Mouse (Mus musculus) cerebellum, adult (tissue): ENCODE data around the gene Smap1.
A peak's percentile ranks its signal among the peaks of the same experiment; 100 is the strongest.
"Not testable (repeated sequence)": the region's sequence is repeated elsewhere in the genome, so short reads cannot be mapped to it uniquely, and the experiment has no call there.

Source experiments
- ATAC-seq: cut with Nextera tagmentation; 2 replicates; pipeline ENCODE4 v1.9.2; 2017; ENCODE audit warnings: mild to moderate bottlenecking, moderate library complexity, mixed read lengths; ENCODE audit not compliant: insufficient number of reproducible peaks, low FRiP score, low TSS enrichment

Gene Smap1

DNA sequence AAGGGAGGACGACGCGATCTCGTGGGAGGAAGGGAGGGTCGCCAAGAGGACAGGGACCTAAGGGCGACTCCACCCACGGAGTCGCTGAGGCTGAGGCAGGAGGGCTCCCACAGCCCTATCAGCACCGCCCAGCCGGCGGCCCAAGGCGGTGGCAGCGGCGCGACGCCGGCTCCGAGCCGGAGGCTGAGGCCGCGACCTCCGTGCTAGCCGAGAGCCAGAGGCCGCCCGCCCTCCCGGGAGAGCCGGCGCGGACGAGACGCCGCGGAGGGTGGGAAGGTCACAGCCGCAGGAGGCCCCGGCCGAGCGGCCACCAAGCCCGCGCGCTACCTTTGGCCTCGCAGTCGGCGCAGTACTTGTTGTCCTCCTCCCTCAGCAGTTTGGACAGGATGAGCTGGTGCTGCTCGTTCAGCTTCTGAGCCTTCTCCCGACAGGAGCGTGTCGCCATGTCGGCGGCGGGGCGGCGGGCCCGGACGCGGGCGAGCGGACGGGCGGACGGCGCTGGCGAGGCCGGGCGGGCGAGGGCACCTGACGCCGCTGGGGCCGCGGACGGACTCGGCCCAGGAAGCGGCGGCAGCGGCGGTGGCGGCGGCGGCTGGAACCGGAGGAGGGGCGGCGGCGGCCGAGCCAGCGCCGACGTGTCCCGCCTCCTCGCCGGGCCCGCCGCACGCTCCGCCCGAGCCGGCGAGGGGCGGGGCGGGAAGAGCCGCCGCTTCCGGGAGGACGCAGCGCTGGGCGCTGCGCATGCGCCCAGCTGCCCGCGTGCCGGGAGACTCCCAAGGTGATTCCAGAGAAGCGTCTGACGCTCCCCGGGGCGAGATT lies at the start of gene Smap1:
TSS of gene Smap1 (minus strand) at position 607 of the 819 bp plus-strand sequence.
- peak; percentile 90 for ATAC-seq

DNA sequence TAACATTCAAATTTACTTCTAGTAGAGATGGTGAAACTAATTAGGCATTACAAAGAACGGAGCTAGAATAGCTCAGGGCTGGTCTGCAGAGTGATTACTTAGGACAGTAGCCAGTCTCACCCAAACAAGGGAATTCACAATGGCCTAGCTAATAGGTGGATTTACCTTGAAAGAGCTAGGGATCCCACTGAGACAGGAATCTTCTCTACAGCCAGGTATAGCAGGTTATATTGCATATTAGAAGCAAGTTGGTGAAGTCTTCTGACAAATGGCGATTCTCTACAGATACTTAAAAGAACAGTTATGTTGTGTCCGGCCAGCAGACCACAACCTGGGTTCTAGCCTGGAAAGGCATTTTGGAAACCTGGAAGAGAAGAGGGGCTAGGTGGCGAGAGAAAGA lies 49.0 kb upstream of the Smap1 start:
- not testable (repeated sequence) for ATAC-seq

GRCm38 (mm10) chr1:23968027-23968725 lies 46.1 kb upstream of the Smap1 start:
- no peak for ATAC-seq

- ATAC-seq: no peak
Measured at GRCm38 (mm10) chr1:23966226-23966625, 44.1 kb upstream of the Smap1 start.

GRCm38 (mm10) chr1:23959415-23959732 lies 37.3 kb upstream of the Smap1 start:
- no peak for ATAC-seq

- ATAC-seq: no peak
Measured at GRCm38 (mm10) chr1:23958668-23959414, 36.7 kb upstream of the Smap1 start.

DNA sequence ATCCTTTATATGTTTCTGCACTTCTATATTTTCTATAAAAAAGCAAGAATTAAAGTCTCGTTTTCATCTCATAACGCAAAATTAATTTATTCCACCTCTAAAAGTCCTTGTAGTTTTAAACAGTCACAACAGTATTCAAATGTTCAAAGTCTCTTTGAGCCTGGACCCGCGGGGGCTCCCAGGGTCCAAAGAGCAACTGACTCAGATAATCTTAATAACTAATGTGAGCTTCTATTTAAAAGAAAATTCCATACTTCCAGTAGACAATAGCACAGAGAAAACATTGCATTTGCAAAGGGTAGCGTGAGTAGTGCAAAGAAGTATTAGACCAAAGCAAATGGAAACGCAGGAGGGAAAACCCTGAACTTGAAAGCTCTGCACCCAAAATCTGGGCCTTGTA lies 36.0 kb upstream of the Smap1 start:
- no peak for ATAC-seq

GRCm38 (mm10) chr1:23955539-23955938 lies 33.4 kb upstream of the Smap1 start:
- ATAC-seq: no peak

DNA sequence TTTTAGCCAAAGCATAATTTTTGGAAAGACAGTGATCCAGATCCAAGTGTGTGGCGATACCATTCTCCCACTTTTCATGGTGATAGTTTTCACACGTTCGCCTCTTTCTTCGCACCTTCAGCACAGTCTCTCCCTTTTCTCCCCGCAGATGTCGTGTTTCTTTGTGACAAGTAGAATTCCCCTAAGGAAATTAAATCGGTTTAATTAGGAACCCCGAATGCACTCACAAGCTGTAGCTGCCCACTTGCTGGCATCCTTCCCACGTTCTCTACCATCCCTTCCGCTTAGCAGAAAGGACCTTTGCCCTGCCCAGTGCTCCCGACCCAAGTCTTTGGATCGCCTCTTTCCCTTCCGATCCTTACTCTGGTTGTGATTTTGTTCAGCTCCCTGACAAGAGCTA lies 31.8 kb upstream of the Smap1 start:
- no peak for ATAC-seq

- ATAC-seq: no peak
Measured at GRCm38 (mm10) chr1:23948778-23949699, 26.9 kb upstream of the Smap1 start.

DNA sequence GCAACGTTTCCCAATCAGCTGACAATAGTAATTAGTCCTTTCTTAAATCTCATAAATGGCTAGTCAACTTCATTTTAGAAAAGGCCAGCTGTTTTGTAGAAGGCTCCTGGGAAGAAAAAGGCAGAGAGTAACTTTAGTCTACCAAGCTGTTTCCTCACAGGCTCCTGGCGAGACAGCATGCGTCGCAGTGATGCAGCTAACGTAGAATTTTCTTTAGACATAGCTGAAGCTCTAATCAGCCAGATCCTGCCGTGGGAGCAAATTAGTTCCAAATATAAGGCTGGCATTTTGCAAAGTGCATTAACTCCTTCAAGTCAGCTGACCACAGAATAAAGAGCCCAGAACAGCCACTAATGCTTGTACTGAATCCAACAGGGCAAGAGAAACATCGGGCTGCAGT lies 26.2 kb upstream of the Smap1 start:
- no peak for ATAC-seq

DNA sequence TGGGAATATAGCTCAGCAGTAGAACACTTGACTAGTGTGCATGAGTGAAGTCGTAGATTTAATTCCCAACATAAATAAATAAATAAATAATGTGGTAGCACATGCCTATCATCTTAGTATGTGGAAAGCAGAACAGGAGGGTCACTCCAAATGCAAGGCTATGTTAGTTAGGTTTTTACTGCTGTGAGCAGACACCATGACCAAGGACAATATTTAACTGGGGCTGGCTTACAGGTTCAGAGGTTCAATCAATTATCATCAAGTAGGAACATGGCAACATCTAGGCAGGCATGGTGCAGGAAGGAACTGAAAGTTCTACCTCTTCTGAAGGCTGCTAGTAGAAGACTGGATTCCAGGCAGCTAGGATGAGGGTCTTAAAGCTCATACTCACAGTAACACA lies 22.0 kb upstream of the Smap1 start:
- no peak for ATAC-seq

DNA sequence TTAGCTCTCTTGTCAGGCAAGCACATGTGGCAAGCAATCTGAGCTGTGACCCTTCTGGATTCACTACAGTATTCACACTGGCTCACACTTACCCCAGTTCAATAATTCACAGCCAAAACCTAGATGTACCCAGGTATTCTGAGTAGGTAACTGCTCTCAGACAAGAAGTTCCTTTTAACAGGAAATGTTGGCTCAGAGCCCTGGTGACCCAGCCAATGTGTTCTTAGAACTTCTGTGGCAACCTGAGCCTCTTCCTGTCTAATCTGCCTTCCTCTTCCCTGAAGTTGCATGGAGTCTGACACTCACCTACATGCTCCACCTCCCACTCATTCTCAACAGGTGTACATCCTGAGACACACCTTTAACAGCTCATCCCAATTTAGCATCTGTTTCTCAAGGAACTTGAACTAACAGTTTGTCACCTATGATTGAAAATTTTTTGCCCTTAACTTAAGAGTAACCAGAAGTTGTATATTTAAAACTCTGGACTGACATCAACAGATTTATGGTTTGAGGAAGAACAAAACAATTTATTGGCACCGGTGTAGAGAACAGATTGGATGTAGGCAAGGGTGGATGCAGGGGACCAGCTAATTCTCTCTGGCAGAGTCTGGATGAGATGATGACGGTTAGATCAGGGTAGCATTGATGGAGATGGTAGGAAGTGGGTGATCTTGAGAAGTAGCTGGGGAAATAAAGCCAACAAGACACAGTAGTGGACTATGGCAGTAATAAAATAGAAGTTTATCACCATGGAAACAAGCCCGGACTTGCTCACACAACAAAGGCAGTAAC lies 21.2 kb upstream of the Smap1 start:
- no peak for ATAC-seq

DNA sequence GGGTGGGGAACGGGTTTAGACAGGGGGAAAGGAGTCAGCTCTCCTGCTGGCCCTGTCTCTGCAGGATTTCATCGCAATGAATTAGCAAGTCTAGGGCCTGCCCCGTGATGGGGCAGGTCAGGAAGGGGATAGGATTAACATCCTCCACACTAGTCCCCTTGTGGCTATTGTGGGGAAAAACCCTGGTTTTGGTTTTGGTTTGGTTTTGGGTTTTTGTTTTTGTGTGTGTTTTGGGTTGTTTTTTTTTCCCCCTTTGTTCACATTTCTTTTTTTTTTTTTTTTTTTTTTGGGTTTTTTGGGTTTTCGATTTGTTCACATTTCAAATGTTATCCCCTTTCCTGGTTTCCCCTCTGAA lies 13.3 kb upstream of the Smap1 start:
- no peak for ATAC-seq

DNA sequence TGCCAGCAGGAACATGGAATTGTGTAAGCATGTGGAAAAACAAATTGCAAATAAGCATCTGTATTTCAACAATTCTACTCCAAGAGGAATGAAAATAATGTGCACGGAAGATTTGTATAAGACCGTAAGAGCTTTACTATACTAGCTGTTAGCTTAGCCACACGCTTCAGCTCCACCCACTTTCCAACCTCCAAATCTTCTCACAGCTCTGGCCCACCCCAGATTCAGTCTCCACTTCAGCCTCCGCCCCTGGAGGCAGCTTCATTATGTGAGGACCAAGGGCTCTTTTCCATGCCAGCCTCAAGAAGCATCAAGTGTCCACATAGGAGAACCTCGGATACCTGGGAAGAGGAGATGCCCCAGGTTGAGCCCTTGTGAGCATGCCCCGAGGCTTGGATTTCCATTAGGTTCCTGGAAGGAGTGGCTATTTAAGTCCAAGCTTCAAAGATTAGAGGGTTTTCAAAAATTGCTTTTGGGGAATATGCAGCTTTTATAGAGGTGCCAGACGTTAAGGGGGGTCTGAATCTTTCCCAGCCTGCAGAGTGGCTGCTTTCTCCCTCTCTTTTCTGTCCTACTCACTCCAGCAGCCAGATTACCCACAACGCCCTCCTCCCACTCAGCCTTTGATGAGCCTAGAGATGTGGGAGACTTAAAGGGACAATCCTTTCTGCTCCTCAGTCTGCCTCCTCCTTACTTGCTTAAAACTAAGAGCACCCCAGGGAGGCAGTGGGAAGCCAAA lies 12.7 kb upstream of the Smap1 start:
- ATAC-seq: no peak

GRCm38 (mm10) chr1:23929410-23929809 lies 7.3 kb upstream of the Smap1 start:
- ATAC-seq: no peak

- no peak for ATAC-seq
Measured at GRCm38 (mm10) chr1:23928371-23928770, 6.3 kb upstream of the Smap1 start.

DNA sequence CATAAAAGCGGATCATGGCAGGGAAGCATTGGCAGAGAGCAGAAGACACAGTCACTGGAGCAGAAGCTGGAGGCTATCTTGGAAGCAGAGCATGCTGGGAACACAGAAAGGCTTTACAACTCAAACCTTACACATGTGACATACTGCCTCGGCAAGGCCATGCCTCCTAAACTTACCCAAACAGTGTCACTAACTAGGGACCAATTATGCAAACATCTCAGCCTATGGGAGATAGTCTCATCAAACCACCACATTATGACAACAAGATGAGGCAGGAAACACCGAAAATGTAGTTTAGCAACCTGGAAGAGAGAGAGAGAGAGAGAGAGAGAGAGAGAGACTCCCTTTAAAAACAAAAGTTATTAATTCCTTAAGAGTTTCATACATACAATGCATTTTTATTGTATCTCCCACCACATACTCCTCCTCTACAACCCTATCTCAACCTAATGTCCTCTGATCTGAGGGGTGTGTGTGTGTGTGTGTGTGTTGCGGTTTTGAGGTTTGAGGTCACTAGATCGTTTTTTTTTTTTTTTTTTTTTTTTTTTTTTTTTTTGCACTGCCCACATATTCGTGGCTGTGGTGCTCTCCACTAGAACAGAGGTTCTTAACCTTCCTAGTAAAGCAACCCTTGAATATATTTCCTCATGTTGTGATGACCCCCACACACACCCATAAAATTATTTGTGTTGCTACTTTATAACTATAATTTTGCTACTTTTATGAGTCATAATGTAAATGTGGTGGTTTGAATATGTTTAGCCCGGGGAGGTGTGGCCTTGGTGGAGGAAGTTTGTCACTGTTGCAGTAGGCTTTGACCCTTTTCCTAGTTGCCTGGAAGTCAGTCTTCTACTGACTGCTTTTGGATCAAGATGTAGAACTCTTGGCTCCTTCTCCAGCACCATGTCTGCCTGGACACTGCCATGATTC lies 1.9 kb upstream of the Smap1 start:
- no peak for ATAC-seq
